ENCODE assay signal across 7 mouse cellular contexts in genomic region chr4:33924234-33924888, GRCm38 (mm10). TPM values are rescaled to one million over a fixed set of nuclear protein-coding genes. Genes with fewer than 3 reads are reported as not detected.
DNase-seq lines count a peak whose midpoint lies in the region; ATAC-seq lines count a peak whose summit lies in the region.

TSS of gene Cnr1 (plus strand) at chr4:33924593.

- peak within 1 kb of the TSS; percentile 77 for H3K27ac ChIP-seq in intestine, embryonic 14.5 days (ENCODE audit: low read depth)

- peak; percentile 88 for DNase-seq in adrenal gland, postnatal 25 days
- DNase-seq in embryo, embryonic 11 days = peak; percentile 83
- peak; percentile 51 to 57 for DNase-seq in gastrocnemius, postnatal 36 days
- DNase-seq in intestine, embryonic 14.5 days (ENCODE audit: low spot score) = peak; percentile 87
- DNase-seq in left cerebral cortex, postnatal 10 days (ENCODE audit: extremely low spot score in 1 of 2, low spot score in 2 of 2) = peak; percentile 66 to 78
- DNase-seq in right cerebral cortex, postnatal 25 days = peak; percentile 79

- H3K4me1 ChIP-seq in intestine, embryonic 14.5 days (replicated peaks; ENCODE audit: control insufficient read depth, insufficient read depth, low read length) = peaks cover 4% of the 10 kb centered on the region; the same call in 1 of the 2 replicates

- H3K4me2 ChIP-seq in intestine, embryonic 14.5 days (ENCODE audit: low read length) = peak within 1 kb of the TSS; percentile 94

- WGBS in intestine, embryonic 14.5 days = under 1% methylated on average over 66 of the region's 77 CpGs

- H3K27me3 ChIP-seq in intestine, embryonic 14.5 days (replicated peaks; ENCODE audit: control insufficient read depth, insufficient read depth, low read length) = peaks cover 18% of the 10 kb centered on the region

- peak within 1 kb of the TSS; percentile 67 for H3K9ac ChIP-seq in intestine, embryonic 14.5 days (ENCODE audit: low read length)

- H3K4me3 ChIP-seq in intestine, embryonic 14.5 days (ENCODE audit: low read depth, low read length) = peak within 1 kb of the TSS; percentile 60

- ATAC-seq in intestine, embryonic 14.5 days (replicated peaks; ENCODE audit: low FRiP score, low TSS enrichment, low read depth) = peak; percentile 90
- peak; percentile 63 for ATAC-seq in megakaryocyte progenitor cell, adult 5-6 weeks (replicated peaks; ENCODE audit: poor library complexity)

- H3K36me3 ChIP-seq in intestine, embryonic 14.5 days (ENCODE audit: control insufficient read depth, insufficient read depth, low read length) = no peaks in the 10 kb centered on the region

- intact Hi-C loops in gastrocnemius, postnatal 36 days (cut with DNase I) = no loop called here
- intact Hi-C loops in left cerebral cortex, postnatal 10 days (cut with DNase I) = loop anchor here (10.0 kb wide), 4 partner anchors 310 to 520 kb away; no protein-coding TSS in a partner anchor

- no peaks in the 10 kb centered on the region for H3K9me3 ChIP-seq in intestine, embryonic 14.5 days (ENCODE audit: control insufficient read depth, low read length)

RNA-seq across cellular contexts. Expression of gene Cnr1, which starts in this region (rescaled TPM):
- total RNA-seq in adrenal gland, postnatal 25 days (2021) = 36.0 and 40.0 TPM in 2 replicates
- total RNA-seq in gastrocnemius, postnatal 36 days (2021) = under 1 TPM; 0.51 to 0.67 TPM
- 7.8 and 9.8 TPM in 2 replicates for polyA plus RNA-seq in intestine, embryonic 14.5 days (2014; fragmentation: Nextera tagmentation; extraction: Ambion mirVana)
- total RNA-seq in left cerebral cortex, postnatal 10 days (2021) = 100 to 1,000 TPM; 118 to 129 TPM
- total RNA-seq in megakaryocyte progenitor cell, adult 5-6 weeks (2015) = not detected in 2 replicates
- not detected in 2 replicates for total RNA-seq in megakaryocyte progenitor cell, adult 5-6 weeks (2017)

Comparison
In these comparisons a context has a peak if more than half of its experiments do, and no peak if none do; other contexts are left out.
1. Peak in every context shown above with its lines: DNase-seq, ATAC-seq, H3K4me3 ChIP-seq and H3K27ac ChIP-seq.
2. RNA of gene Cnr1 (total RNA-seq): 118 to 129 TPM in left cerebral cortex, postnatal 10 days and 36.0 to 40.0 TPM in adrenal gland, postnatal 25 days; 0.51 to 0.67 TPM in gastrocnemius, postnatal 36 days and not detected in megakaryocyte progenitor cell, adult 5-6 weeks; every median in the first group is over 10 times any median in the second.
3. Peak in DNase-seq in gastrocnemius, postnatal 36 days; RNA of the gene not detected or under 1 TPM.
4. Peak in ATAC-seq in megakaryocyte progenitor cell, adult 5-6 weeks; RNA of the gene not detected or under 1 TPM.